Mouse (Mus musculus) liver, embryonic 14.5 days (tissue): Measurements from ENCODE around the gene Fbxo3.
"Not testable (repeated sequence)": the region's sequence is repeated elsewhere in the genome, so short reads cannot be mapped to it uniquely, and the experiment has no call there.

Source experiments
- CTCF ChIP-seq: IDR thresholded peaks from 2 replicates; pipeline ENCODE4 v1.5.1; 2016; ENCODE audit warnings: antibody characterized with exemption, low read depth, control low read depth
- EP300 ChIP-seq: IDR thresholded peaks from 2 replicates; pipeline ENCODE4 v1.6.1; 2016; ENCODE audit warnings: antibody characterized with exemption, low read depth

DNA sequence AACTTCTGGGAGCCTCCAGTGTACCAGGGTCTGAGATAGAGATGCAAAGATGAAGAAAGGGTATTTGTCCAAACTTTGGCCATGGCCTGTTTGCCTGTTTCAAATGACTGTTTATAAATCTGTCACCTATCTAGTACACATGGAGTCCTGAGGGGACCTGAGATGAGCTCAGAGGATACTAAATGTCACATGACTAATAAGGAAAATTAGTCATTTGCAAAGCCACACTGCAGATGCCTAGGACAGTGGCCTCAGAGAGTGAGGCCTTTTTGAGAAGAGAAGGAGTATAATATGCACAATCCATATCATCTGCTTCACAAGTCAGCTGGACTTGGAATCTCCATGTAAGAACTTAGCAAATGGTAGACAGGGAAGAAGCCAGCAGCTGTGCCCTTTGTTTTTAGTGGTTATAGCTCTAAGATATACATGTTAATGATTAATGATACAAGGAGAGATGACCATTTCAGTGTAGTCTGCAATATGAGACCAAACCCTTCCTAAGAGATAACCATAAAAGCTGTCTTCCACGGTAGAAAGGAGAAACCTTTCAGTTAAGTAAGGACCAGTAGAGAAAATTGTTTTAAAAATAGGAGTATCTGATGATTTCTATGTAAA, 54.0 kb downstream of the Fbxo3 start:
- TF ChIP-seq CTCF, EP300: not testable (repeated sequence)
